Comparison of ENCODE assay signal across 10 mouse cellular contexts in genomic region chr5:131429563-131429962, GRCm38 (mm10).
DNase-seq lines count a peak whose midpoint lies in the region; ATAC-seq lines count a peak whose summit lies in the region.
"Had no signal": no experiment of that assay in that cellular context is flagged by ENCODE, and none has a peak within 500 bp of the region (broad histone marks: within the 10 kb centered on the region; RNA-seq: fewer than 3 reads in every experiment).

No protein-coding gene starts in this region.

- 0 out of 2 replicates have a peak, but pooled peaks cover 4% of the 10 kb centered on the region for H3K27me3 ChIP-seq in kidney, embryonic 16.5 days (ENCODE audit: insufficient read depth, low read length)
- H3K27me3 ChIP-seq in neural tube, embryonic 13.5 days = no peaks in the 10 kb centered on the region
- no peaks in the 10 kb centered on the region for H3K27me3 ChIP-seq in neural tube, embryonic 14.5 days (ENCODE audit: control insufficient read depth, insufficient read depth, low read length)

- WGBS in kidney, embryonic 16.5 days = 52% methylated on average over 6 of the region's 6 CpGs
- WGBS in neural tube, embryonic 13.5 days = 59% methylated on average over 6 of the region's 6 CpGs
- 59% methylated on average over 6 of the region's 6 CpGs for WGBS in neural tube, embryonic 14.5 days

- no peaks in the 10 kb centered on the region for H3K36me3 ChIP-seq in kidney, embryonic 16.5 days (ENCODE audit: insufficient read depth, low read length)
- H3K36me3 ChIP-seq in neural tube, embryonic 13.5 days = no peaks in the 10 kb centered on the region
- H3K36me3 ChIP-seq in neural tube, embryonic 14.5 days (ENCODE audit: control insufficient read depth, insufficient read depth, low read length) = no peaks in the 10 kb centered on the region
- H3K36me3 ChIP-seq: embryonic facial prominence, embryonic 13.5 days; heart, embryonic 10.5 days had no signal

- no peak overlapping the region for H3K4me3 ChIP-seq in kidney, embryonic 16.5 days (ENCODE audit: low read length)
- no peak overlapping the region for H3K4me3 ChIP-seq in neural tube, embryonic 13.5 days
- H3K4me3 ChIP-seq in neural tube, embryonic 14.5 days (ENCODE audit: low read depth, low read length) = no peak overlapping the region
- H3K4me3 ChIP-seq: embryonic facial prominence, embryonic 13.5 days; heart, embryonic 10.5 days had no signal

- peak; percentile 15 to 24 for DNase-seq in cerebellum, postnatal 36 days
- no peak for DNase-seq in cerebellum, postnatal 4 days (ENCODE audit: low spot score in 2 of 2)
- DNase-seq in kidney, adult 8-10 months = no peak
- DNase-seq in neural tube, embryonic 10.5 days (ENCODE audit: extremely low spot score, low spot score) = no peak
- DNase-seq in frontal cortex, postnatal 36 days (ENCODE audit: low spot score in 2 of 2) = no peak

- ATAC-seq in kidney, embryonic 16.5 days (ENCODE audit: low FRiP score, low TSS enrichment) = peak; percentile 40; the same call in 1 of the 2 replicates
- 0 out of 2 replicates have a peak, but pooled peaks have one; percentile 51 for ATAC-seq in neural tube, embryonic 13.5 days (ENCODE audit: low read depth)
- ATAC-seq in neural tube, embryonic 14.5 days (ENCODE audit: low read depth) = peak; percentile 39; the same call in 1 of the 2 replicates

- H3K9ac ChIP-seq in kidney, embryonic 16.5 days (replicated peaks; ENCODE audit: low read length) = no peak overlapping the region
- H3K9ac ChIP-seq in neural tube, embryonic 13.5 days = no peak overlapping the region
- no peak overlapping the region for H3K9ac ChIP-seq in neural tube, embryonic 14.5 days (replicated peaks; ENCODE audit: low read depth, low read length)
- H3K9ac ChIP-seq: embryonic facial prominence, embryonic 13.5 days had no signal

- H3K9me3 ChIP-seq in kidney, embryonic 16.5 days (ENCODE audit: low read length) = 0 out of 2 replicates have a peak, but pooled peaks cover 3% of the 10 kb centered on the region
- H3K9me3 ChIP-seq in neural tube, embryonic 13.5 days = no peaks in the 10 kb centered on the region
- no peaks in the 10 kb centered on the region for H3K9me3 ChIP-seq in neural tube, embryonic 14.5 days (ENCODE audit: control insufficient read depth, low read length)
- H3K9me3 ChIP-seq: embryonic facial prominence, embryonic 13.5 days; heart, embryonic 10.5 days had no signal

- no peak overlapping the region for H3K27ac ChIP-seq in kidney, embryonic 16.5 days (ENCODE audit: low read length)
- H3K27ac ChIP-seq in neural tube, embryonic 13.5 days (replicated peaks) = no peak overlapping the region
- H3K27ac ChIP-seq in neural tube, embryonic 14.5 days (ENCODE audit: low read depth, low read length) = no peak overlapping the region
- H3K27ac ChIP-seq: embryonic facial prominence, embryonic 13.5 days; heart, embryonic 10.5 days had no signal

- H3K4me2 ChIP-seq in kidney, embryonic 16.5 days (replicated peaks; ENCODE audit: low read depth, low read length) = no peak overlapping the region
- H3K4me2 ChIP-seq in neural tube, embryonic 13.5 days = no peak overlapping the region
- H3K4me2 ChIP-seq in neural tube, embryonic 14.5 days (ENCODE audit: low read depth, low read length) = no peak overlapping the region
- H3K4me2 ChIP-seq: embryonic facial prominence, embryonic 13.5 days had no signal

- H3K4me1 ChIP-seq in kidney, embryonic 16.5 days (ENCODE audit: insufficient read depth, low read length) = no peaks in the 10 kb centered on the region
- peaks cover 11% of the 10 kb centered on the region; the same call in 1 of the 2 replicates for H3K4me1 ChIP-seq in neural tube, embryonic 13.5 days (replicated peaks)
- H3K4me1 ChIP-seq in neural tube, embryonic 14.5 days (ENCODE audit: control insufficient read depth, insufficient read depth, low read length) = no peaks in the 10 kb centered on the region

Comparison
In these comparisons a context has a peak if more than half of its experiments do, and no peak if none do; other contexts are left out.
1. DNase-seq: peak in cerebellum, postnatal 36 days (2 of 2); none in cerebellum, postnatal 4 days (0 of 2), kidney, adult 8-10 months (0 of 2), neural tube, embryonic 10.5 days (single experiment) and frontal cortex, postnatal 36 days (0 of 2).
2. Peak in every context shown above with its lines, with median percentiles within 50 percentile points of each other: ATAC-seq.